Mouse (Mus musculus): Measurements from ENCODE around the gene Cacnb4.

DNA sequence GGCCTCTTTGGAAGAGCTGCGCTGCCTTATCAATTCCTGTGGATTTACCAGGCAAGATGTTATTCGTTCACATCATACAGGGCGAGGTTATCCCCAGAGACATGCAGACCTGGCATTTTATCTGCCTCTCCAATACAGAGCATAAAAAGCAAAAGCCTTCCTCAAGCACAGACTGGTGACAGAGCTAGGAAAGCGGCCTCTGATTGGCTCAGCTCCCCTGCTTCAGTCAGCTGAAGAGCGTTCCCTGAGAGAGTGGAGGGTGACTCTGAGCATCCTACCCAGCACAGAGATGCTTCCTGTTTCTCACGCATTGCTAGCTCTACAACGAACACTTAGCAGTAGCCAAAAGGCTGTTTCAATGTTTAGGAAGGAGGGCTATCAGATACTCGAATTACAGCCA lies 118.2 kb downstream of the Cacnb4 start:
- no peak for TF ChIP-seq TAL1 (IDR thresholded peaks at IDR 0.05; ENCODE audit: low read length)
- TF ChIP-seq GATA1 (IDR thresholded peaks at IDR 0.05; ENCODE audit: low read length), result no peak

All from erythroblast, embryonic 14.5 days (primary cell).